Mouse (Mus musculus): ENCODE measurements at regions not wholly inside any gene's neighbourhood (a gene's known extent, or its start where the extent isn't known, plus 50 kb on each side); places are given as distances from the start of the nearest gene placed in this dataset.

DNA sequence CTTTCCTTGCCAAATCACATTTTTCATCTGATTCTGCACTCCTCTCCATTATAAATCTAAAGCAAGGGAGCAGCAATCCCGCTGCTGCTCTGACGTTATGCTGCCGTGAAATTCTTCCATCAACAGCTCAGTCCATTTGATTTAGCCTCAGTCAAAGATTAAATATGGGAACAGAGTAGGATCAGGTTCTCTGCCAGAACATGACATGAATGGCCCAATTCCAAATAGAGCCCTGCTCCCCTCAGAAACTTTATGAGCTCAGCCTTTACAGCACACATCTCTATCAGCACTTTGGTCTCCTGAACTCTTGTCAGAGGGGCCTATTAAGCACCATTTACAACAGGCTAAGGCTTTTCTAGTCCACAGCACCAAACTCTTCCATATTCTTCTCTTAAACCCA lies 332.3 kb downstream of the Prr30 start:
- no peak for TF ChIP-seq CTCF (conservative IDR thresholded peaks at IDR 0.05; ENCODE audit: insufficient read depth, insufficient read length, low read depth, low read length)
- TF ChIP-seq POLR2A (IDR thresholded peaks at IDR 0.05; ENCODE audit: low read depth, low read length), result no peak
